Mouse (Mus musculus): ENCODE measurements around the gene Atp8a1. TPM values are rescaled to one million over a fixed set of nuclear protein-coding genes. Genes with fewer than 3 reads are reported as not detected.

The Atp8a1 gene
- polyA plus RNA-seq, 1 experiment from 2014 or later: 9.1 TPM

GRCm38 (mm10) chr5:67659864-67660263, 187.4 kb downstream of the Atp8a1 start:
- no peak for ATAC-seq
- Histone ChIP-seq H3K9ac (ENCODE audit: low read depth, low read length) (no peak overlapping the region), H3K27me3 (replicated peaks; ENCODE audit: control insufficient read depth, insufficient read depth, low read length) (no peaks in the 10 kb centered on the region), H3K36me3 (ENCODE audit: control insufficient read depth, insufficient read depth) (peaks cover 9% of the 10 kb centered on the region; the same call in 1 of the 2 replicates), H3K4me2 (replicated peaks; ENCODE audit: low read depth) (no peak overlapping the region), H3K4me1 (replicated peaks; ENCODE audit: control insufficient read depth, insufficient read depth, low read length) (no peaks in the 10 kb centered on the region), H3K4me3 (ENCODE audit: low read depth, low read length) (no peak overlapping the region), H3K27ac (ENCODE audit: low read depth, low read length) (no peak overlapping the region), H3K9me3 (ENCODE audit: control insufficient read depth) (no peaks in the 10 kb centered on the region)
- no peak for TF ChIP-seq CTCF (IDR thresholded peaks at IDR 0.05; ENCODE audit: low read depth)
- WGBS: 92% methylated on average over 9 of the region's 9 CpGs

- H3K27me3 ChIP-seq (replicated peaks; ENCODE audit: control insufficient read depth, insufficient read depth, low read length): no peaks in the 10 kb centered on the region
- H3K4me2 ChIP-seq (replicated peaks; ENCODE audit: low read depth): no peak overlapping the region
- 73% methylated on average over 13 of the region's 13 CpGs for WGBS
- H3K9ac ChIP-seq (ENCODE audit: low read depth, low read length): no peak overlapping the region
- H3K4me1 ChIP-seq (replicated peaks; ENCODE audit: control insufficient read depth, insufficient read depth, low read length): no peaks in the 10 kb centered on the region
- no peak overlapping the region for H3K4me3 ChIP-seq (ENCODE audit: low read depth, low read length)
- H3K27ac ChIP-seq (ENCODE audit: low read depth, low read length): no peak overlapping the region
- no peak for TF ChIP-seq CTCF (IDR thresholded peaks at IDR 0.05; ENCODE audit: low read depth)
- H3K36me3 ChIP-seq (ENCODE audit: control insufficient read depth, insufficient read depth): peaks cover 12% of the 10 kb centered on the region; the same call in 1 of the 2 replicates
- no peaks in the 10 kb centered on the region for H3K9me3 ChIP-seq (ENCODE audit: control insufficient read depth)
- ATAC-seq: no peak
Observed at GRCm38 (mm10) chr5:67656821-67657259, 190.4 kb downstream of the Atp8a1 start.

- WGBS: 77% methylated on average over 14 of the region's 14 CpGs
- Histone ChIP-seq H3K4me1 (replicated peaks; ENCODE audit: control insufficient read depth, insufficient read depth, low read length) (no peaks in the 10 kb centered on the region), H3K9ac (ENCODE audit: low read depth, low read length) (no peak overlapping the region), H3K27ac (ENCODE audit: low read depth, low read length) (no peak overlapping the region), H3K36me3 (ENCODE audit: control insufficient read depth, insufficient read depth) (peaks cover 15% of the 10 kb centered on the region; the same call in 1 of the 2 replicates), H3K27me3 (replicated peaks; ENCODE audit: control insufficient read depth, insufficient read depth, low read length) (no peaks in the 10 kb centered on the region), H3K4me3 (ENCODE audit: low read depth, low read length) (no peak overlapping the region), H3K4me2 (replicated peaks; ENCODE audit: low read depth) (no peak overlapping the region), H3K9me3 (ENCODE audit: control insufficient read depth) (no peaks in the 10 kb centered on the region)
- ATAC-seq: no peak
- no peak for TF ChIP-seq CTCF (IDR thresholded peaks at IDR 0.05; ENCODE audit: low read depth)
Observed at GRCm38 (mm10) chr5:67655696-67656519, 191.3 kb downstream of the Atp8a1 start.

GRCm38 (mm10) chr5:67654572-67654971, 192.7 kb downstream of the Atp8a1 start:
- WGBS: 76% methylated on average over 5 of the region's 5 CpGs
- no peak for TF ChIP-seq CTCF (IDR thresholded peaks at IDR 0.05; ENCODE audit: low read depth)
- no peak overlapping the region for H3K27ac ChIP-seq (ENCODE audit: low read depth, low read length)

GRCm38 (mm10) chr5:67653543-67653942, 193.7 kb downstream of the Atp8a1 start:
- Histone ChIP-seq H3K4me2 (replicated peaks; ENCODE audit: low read depth) (no peak overlapping the region), H3K9me3 (ENCODE audit: control insufficient read depth) (no peaks in the 10 kb centered on the region), H3K36me3 (ENCODE audit: control insufficient read depth, insufficient read depth) (peaks cover 21% of the 10 kb centered on the region), H3K9ac (ENCODE audit: low read depth, low read length) (no peak overlapping the region), H3K27me3 (replicated peaks; ENCODE audit: control insufficient read depth, insufficient read depth, low read length) (no peaks in the 10 kb centered on the region), H3K4me3 (ENCODE audit: low read depth, low read length) (no peak overlapping the region), H3K4me1 (replicated peaks; ENCODE audit: control insufficient read depth, insufficient read depth, low read length) (no peaks in the 10 kb centered on the region), H3K27ac (ENCODE audit: low read depth, low read length) (no peak overlapping the region)
- WGBS: 90% methylated on average over 3 of the region's 3 CpGs
- TF ChIP-seq CTCF (IDR thresholded peaks at IDR 0.05; ENCODE audit: low read depth): no peak
- ATAC-seq: no peak

More at GRCm38 (mm10) chr5:67654572-67654971, 192.7 kb downstream of the Atp8a1 start:
- H3K9ac ChIP-seq (ENCODE audit: low read depth, low read length): no peak overlapping the region
- H3K4me3 ChIP-seq (ENCODE audit: low read depth, low read length): no peak overlapping the region
- H3K27me3 ChIP-seq (replicated peaks; ENCODE audit: control insufficient read depth, insufficient read depth, low read length): no peaks in the 10 kb centered on the region
- no peaks in the 10 kb centered on the region for H3K9me3 ChIP-seq (ENCODE audit: control insufficient read depth)
- H3K36me3 ChIP-seq (ENCODE audit: control insufficient read depth, insufficient read depth): peaks cover 20% of the 10 kb centered on the region
- no peak overlapping the region for H3K4me2 ChIP-seq (replicated peaks; ENCODE audit: low read depth)
- ATAC-seq: peak; percentile 57; the same call in 1 of the 2 replicates
- H3K4me1 ChIP-seq (replicated peaks; ENCODE audit: control insufficient read depth, insufficient read depth, low read length): no peaks in the 10 kb centered on the region

GRCm38 (mm10) chr5:67652468-67652867, 194.8 kb downstream of the Atp8a1 start:
- WGBS: 55% methylated on average over 4 of the region's 4 CpGs
- H3K4me2 ChIP-seq (replicated peaks; ENCODE audit: low read depth): no peak overlapping the region
- no peaks in the 10 kb centered on the region for H3K9me3 ChIP-seq (ENCODE audit: control insufficient read depth)
- peaks cover 28% of the 10 kb centered on the region for H3K36me3 ChIP-seq (ENCODE audit: control insufficient read depth, insufficient read depth)
- H3K9ac ChIP-seq (ENCODE audit: low read depth, low read length): no peak overlapping the region
- no peak for TF ChIP-seq CTCF (IDR thresholded peaks at IDR 0.05; ENCODE audit: low read depth)
- no peaks in the 10 kb centered on the region for H3K4me1 ChIP-seq (replicated peaks; ENCODE audit: control insufficient read depth, insufficient read depth, low read length)
- H3K4me3 ChIP-seq (ENCODE audit: low read depth, low read length): no peak overlapping the region
- no peaks in the 10 kb centered on the region for H3K27me3 ChIP-seq (replicated peaks; ENCODE audit: control insufficient read depth, insufficient read depth, low read length)
- ATAC-seq: no peak
- H3K27ac ChIP-seq (ENCODE audit: low read depth, low read length): no peak overlapping the region
